Mouse (Mus musculus) inflammation-experienced regulatory T-cells (primary cell): ENCODE results near the gene Rac1. TPM values are rescaled to one million over a fixed set of nuclear protein-coding genes. Genes with fewer than 3 reads are reported as not detected.

Source experiments
- polyA plus RNA-seq, 2 experiments: library from polyadenylated mRNA; unstranded; fragments of 100-300 nt; shearing (Covaris generic); gene quantifications; one replicate each; pipeline ENCODE4 v1.2.1; 2017

Rac1 gene
- polyA plus RNA-seq: 100 to 1,000 TPM; 639 to 664 TPM

GRCm38 (mm10) chr5:143527486-143528307 is at the start of gene Rac1:
Gene Rac1 (minus strand): TSS chr5:143528036.

GRCm38 (mm10) chr5:143464100-143464756 is 63.6 kb downstream of the Rac1 start, which contains the start of gene Daglb:
Gene Daglb (plus strand): TSS chr5:143464584.

Other genes with a start within 250 kb of the Rac1 start
- gene Zfp853, start 234.4 kb downstream of the Rac1 start, polyA plus RNA-seq: not detected
- gene E130309D02Rik, start 212.7 kb downstream of the Rac1 start, polyA plus RNA-seq: 10 to 100 TPM; 38.4 to 61.0 TPM
- 10 to 100 TPM; 87.8 to 96.0 TPM for gene Zdhhc4, start 198.8 kb downstream of the Rac1 start, polyA plus RNA-seq
- 1 to 10 TPM in 1 of 2 experiments, not detected in 1; 1.1 TPM for gene Grid2ip, start 170.7 kb downstream of the Rac1 start, polyA plus RNA-seq
- 10 to 100 TPM; 30.9 to 34.1 TPM for gene Kdelr2, start 124.2 kb downstream of the Rac1 start, polyA plus RNA-seq
- 10 to 100 TPM; 13.2 to 18.0 TPM for gene Daglb, start 63.5 kb downstream of the Rac1 start, polyA plus RNA-seq
- gene Cyth3, start 94.4 kb upstream of the Rac1 start, polyA plus RNA-seq: 10 to 100 TPM; 60.0 to 95.6 TPM
- gene Usp42, start 204.2 kb upstream of the Rac1 start, polyA plus RNA-seq: 10 to 100 TPM; 21.3 to 24.5 TPM